Mouse (Mus musculus) bone marrow macrophage, adult 2 months (primary cell): ENCODE data around the gene Rab11fip3. TPM values are rescaled to one million over a fixed set of nuclear protein-coding genes. Genes with fewer than 3 reads are reported as not detected.
"Not testable (repeated sequence)": the region's sequence is repeated elsewhere in the genome, so short reads cannot be mapped to it uniquely, and the experiment has no call there.

ENCODE experiments used
- H3K27ac ChIP-seq: 2 replicates; pipeline ENCODE4 v1.5.1; 2012; ENCODE audit warnings: low read depth, low read length; ENCODE audit not compliant: insufficient read depth
- H3K4me1 ChIP-seq: 2 replicates; pipeline ENCODE4 v1.6.1; 2012; ENCODE audit warnings: low read length; ENCODE audit not compliant: control insufficient read depth, insufficient read depth
- H3K4me3 ChIP-seq: 2 replicates; pipeline ENCODE4 v1.5.1; 2012; ENCODE audit warnings: mild to moderate bottlenecking, low read length, moderate library complexity; ENCODE audit not compliant: insufficient read depth
- CTCF ChIP-seq: IDR thresholded peaks from 2 replicates; pipeline ENCODE4 v1.5.1; 2012; ENCODE audit warnings: low read depth, mild to moderate bottlenecking, low read length, moderate library complexity
- POLR2A ChIP-seq: IDR thresholded peaks from 2 replicates; pipeline ENCODE4 v1.6.1; 2012; ENCODE audit warnings: mild to moderate bottlenecking, low read depth, low read length, borderline replicate concordance
- polyA plus RNA-seq: library from polyadenylated mRNA; stranded (reverse); fragments of >200 nt; gene quantifications from 2 replicates; pipeline ENCODE4 v1.2.4, GENCODE M21; 2012; ENCODE audit not compliant: missing spikeins, insufficient read depth, insufficient read length

The Rab11fip3 gene
- polyA plus RNA-seq, 1 experiment: 8.3 TPM

DNA sequence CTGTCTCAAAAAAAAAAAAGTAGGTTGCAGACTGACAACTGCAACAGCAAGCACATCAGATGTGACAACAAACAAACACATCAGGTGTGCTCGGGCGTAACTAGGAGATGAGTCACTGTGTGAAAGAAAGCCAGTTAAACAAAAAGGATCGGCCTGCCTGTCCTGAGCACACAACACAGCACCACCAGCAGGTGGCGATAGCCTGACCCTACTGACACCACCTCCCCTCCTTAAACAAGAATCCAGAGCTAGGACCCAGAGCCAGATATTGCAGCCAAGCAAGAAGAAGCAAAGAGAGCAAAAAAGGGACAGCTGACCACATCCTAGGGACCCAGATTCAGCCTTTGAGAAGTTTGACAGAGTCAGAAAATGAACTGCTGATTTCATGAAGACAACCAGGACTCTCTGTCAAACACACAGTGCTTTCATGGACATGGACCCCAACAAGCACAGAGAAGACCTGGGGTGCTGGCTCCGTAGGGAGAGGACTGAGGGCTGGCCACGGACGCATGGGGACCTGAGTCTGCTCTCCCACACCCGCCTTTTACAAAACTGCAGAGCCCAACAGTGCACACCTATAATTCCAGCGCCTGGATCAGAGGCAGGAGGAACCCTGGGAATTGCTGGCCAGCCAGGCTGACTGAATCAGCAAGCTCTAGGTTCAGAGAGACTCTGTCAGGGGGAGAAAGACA, 28.1 kb downstream of the Rab11fip3 start:
- Histone ChIP-seq H3K27ac (no peak overlapping the region), H3K4me3 (no peak overlapping the region), H3K4me1 (no peaks in the 10 kb centered on the region)
- peak; percentile 40; the same call in 1 of the 2 replicates for TF ChIP-seq CTCF
- TF ChIP-seq POLR2A: no peak

DNA sequence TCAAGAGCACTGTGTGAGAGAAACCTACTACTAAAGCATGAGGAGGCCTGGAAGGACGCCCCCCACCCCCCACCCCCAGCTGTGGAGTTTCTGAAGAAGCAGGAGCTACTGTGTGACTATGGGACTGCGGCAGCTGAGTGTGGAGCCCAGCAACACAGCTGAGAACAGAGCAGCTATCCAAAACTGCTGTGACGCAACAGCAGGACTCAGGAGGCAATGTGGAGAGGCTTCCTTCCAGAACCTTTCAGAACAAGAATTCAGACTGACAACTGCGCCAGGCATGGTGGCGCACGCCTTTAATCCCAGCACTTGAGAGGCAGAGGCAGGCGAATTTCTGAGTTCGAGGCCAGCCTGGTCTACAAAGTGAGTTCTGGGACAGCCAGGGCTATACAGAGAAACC, 28.6 kb downstream of the Rab11fip3 start:
- H3K27ac ChIP-seq, H3K4me1 ChIP-seq, H3K4me3 ChIP-seq: not testable (repeated sequence)

DNA sequence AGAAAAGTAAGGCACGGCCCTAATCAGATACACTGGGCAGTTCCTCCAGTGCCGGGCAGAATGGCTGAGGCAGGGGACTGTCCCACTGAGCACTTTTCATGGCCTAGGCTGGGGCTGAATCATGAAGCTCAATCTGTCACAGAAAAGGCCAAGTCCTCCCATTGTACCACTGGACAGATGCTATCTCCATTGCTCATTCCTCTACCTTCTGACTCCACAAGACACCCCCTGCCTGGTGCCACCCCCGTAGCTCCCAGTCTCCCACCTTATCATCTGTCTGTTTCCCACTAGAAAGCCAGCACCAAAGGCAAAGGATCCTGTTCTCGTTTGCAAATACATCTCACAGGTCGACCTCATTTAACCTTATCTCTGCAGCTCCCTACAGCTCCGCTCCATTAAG, 37.3 kb downstream of the Rab11fip3 start:
- H3K4me1 ChIP-seq: no peaks in the 10 kb centered on the region
- no peak for TF ChIP-seq POLR2A
- TF ChIP-seq CTCF: no peak
- H3K27ac ChIP-seq: no peak overlapping the region
- no peak overlapping the region for H3K4me3 ChIP-seq

DNA sequence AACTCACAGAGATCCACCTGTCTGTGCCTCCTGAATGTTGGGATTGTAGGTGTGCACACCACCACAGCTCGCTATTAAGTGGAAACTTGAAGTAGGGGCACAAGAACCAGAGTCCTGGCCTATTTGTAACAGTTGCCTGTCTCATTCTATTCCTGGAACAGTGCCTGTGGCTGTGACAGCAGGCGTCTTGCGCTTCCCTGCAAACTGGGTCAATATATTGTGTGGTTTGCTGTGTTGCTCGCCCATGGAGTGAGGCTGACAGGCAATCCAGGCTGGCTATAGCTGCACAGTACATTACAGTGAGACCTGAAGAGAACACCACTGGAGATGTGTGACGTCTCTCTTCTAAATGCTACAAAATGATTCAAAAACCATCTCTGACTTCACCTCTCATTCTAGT, 37.8 kb downstream of the Rab11fip3 start:
- Histone ChIP-seq H3K27ac (no peak overlapping the region), H3K4me1 (no peaks in the 10 kb centered on the region), H3K4me3 (no peak overlapping the region)
- TF ChIP-seq CTCF: no peak
- TF ChIP-seq POLR2A: no peak

DNA sequence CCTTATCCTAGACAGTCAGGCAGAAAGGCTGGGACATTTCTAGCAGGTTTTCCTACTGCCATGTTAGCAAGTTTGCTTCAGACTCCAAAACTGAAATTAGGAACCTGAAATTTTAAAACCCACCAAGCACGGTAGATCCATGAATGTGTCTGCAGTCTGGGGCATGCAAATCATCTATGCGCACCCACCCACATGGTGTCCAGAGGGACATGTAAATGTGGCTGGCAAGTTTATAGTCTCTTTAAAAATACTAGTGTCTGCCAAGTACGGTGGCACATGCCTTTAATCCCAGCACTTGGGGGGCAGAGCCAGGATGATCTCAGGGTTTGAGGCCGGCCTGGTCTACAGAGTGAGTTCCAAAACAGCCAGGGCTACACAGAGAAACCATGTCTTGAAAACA, 41.1 kb downstream of the Rab11fip3 start:
- TF ChIP-seq POLR2A: no peak
- no peak for TF ChIP-seq CTCF
- Histone ChIP-seq H3K27ac (no peak overlapping the region), H3K4me3 (no peak overlapping the region), H3K4me1 (no peaks in the 10 kb centered on the region)

DNA sequence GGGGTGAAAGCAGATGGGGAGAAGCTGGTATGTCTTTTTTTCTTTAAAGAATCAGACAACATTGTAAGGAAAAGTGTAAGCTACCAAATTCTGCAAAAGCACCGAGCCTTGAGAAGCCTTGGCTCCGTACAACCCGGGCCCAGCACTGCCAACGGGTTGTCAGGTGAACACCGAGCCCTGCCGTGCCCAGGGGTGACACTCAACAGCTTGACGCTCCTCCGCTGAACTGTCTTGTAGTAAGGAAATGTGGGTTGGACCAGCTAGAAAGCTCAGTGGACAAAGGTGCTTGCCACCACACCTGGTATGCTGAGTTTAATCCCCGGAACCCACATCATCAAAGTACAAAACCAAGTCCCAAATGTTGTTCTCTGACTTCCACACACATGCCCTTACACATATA, 44.7 kb downstream of the Rab11fip3 start:
- Histone ChIP-seq H3K27ac (no peak overlapping the region), H3K4me1 (no peaks in the 10 kb centered on the region), H3K4me3 (no peak overlapping the region)
- no peak for TF ChIP-seq POLR2A
- no peak for TF ChIP-seq CTCF

DNA sequence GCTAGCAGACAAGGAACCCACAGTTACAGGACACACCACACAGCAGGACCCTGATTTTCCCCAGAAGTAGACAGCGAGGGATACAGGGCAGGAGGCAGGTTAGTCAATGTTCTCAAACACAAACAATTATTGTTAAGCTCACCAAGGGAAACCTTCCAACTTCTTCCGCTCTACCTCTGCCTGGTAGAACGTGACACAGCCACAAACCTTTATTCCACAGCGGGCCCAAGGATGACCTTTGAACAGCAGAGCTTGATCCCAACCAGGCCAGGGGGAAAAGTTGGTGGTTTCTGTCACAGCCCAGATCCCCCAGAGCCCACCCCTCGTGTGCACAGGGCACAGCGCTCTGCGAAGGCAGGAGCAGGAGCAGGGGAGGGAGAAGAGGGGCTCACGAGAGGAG, 45.4 kb downstream of the Rab11fip3 start:
- no peak for TF ChIP-seq POLR2A
- TF ChIP-seq CTCF: no peak
- H3K27ac ChIP-seq: no peak overlapping the region
- H3K4me3 ChIP-seq: no peak overlapping the region
- H3K4me1 ChIP-seq: peaks cover 2% of the 10 kb centered on the region

DNA sequence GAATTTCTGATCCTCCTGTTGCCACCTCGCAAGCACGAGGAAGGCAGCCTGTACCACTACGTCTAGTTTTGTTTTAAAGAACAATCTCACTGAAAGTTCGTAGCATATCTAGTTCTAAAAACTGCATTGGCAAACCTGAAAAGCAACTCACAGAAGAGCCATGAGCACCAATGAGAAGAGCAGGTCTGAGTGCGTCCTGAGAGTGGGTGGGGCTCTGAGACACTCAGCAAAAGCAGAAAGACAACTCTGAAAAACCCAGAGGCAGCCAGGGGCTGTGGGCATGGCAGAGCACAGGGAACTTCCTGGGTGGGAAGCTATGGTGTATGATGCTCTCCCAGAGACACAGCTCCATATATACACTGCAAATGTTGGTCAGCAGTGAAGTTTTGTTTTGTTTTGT, 46.2 kb downstream of the Rab11fip3 start:
- H3K27ac ChIP-seq: no peak overlapping the region
- no peak overlapping the region for H3K4me3 ChIP-seq
- TF ChIP-seq POLR2A (no peak), CTCF (no peak)
- peaks cover 10% of the 10 kb centered on the region for H3K4me1 ChIP-seq

DNA sequence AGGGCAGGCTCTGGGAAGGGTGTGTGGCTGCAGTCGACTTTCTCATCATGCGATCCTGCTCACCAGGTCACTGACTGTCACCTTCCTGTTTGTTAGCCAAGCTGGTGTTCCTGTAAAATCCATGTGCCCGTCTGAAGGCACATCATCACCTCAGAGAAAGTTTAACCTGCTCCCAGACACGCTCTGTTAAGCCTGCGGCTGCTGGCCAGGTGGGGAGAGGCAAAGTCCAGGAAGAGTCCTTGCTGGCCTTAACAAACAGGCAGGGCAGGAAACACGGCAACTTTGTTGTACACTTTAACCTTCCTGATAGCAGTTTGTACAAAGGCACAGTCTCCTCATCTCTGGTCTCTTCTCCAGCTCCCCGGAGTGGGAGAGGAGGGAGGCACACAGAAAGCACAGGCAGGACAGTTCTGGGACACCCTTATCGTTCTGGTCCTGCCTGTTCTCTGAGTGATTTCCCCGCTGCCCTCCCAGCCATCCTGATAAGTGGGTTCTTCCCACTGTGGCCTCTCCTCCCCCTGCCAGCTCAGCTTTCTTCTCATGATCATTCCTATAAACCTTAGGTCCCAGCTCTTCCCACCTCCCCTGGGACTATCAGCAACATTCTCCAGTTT, 47.5 kb downstream of the Rab11fip3 start:
- no peak overlapping the region for H3K27ac ChIP-seq
- H3K4me3 ChIP-seq: no peak overlapping the region
- H3K4me1 ChIP-seq: peaks cover 18% of the 10 kb centered on the region
- TF ChIP-seq CTCF (no peak), POLR2A (no peak)

DNA sequence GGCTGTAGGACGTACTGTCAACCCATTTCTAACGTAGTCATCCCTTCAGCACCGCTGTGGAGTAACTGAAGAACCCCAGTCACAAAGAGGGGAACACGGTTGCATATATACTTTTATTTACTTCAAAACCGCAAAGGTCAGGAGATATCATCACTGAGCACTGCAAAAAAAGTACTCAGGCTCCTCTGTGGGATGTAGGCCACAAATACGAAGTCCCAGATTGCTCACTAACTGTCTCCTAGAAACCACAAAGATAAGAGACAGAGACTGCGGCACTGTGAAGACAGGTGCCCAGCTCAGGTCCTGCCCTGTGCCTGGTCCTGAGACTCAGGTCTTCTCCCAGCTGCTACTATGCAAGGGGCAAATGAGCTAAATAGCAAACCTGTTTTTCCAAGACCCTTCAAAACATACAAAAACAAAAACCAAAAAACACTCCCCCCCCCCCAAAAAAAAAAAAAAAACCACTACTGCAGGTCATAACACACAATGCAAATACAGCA, 48.5 kb downstream of the Rab11fip3 start:
- Histone ChIP-seq H3K27ac (no peak overlapping the region), H3K4me1 (peaks cover 18% of the 10 kb centered on the region), H3K4me3 (no peak overlapping the region)

More for the DNA sequence above, 48.5 kb downstream of the Rab11fip3 start:
- no peak for TF ChIP-seq POLR2A
- TF ChIP-seq CTCF: no peak
